Mouse (Mus musculus) liver, embryonic 13.5 days (tissue): ENCODE results near the gene Gm11541. TPM values are rescaled to one million over a fixed set of nuclear protein-coding genes. Genes with fewer than 3 reads are reported as not detected.

ENCODE experiments used
- ATAC-seq: fragments of 200-750 bp; cut with Nextera tagmentation; 2 replicates; pipeline ENCODE4 v1.8.0; 2017; ENCODE audit warnings: low read depth, mild to moderate bottlenecking, moderate number of reproducible peaks, moderate library complexity
- DNase-seq: peaks from one replicate; pipeline ENCODE4 v3.0.0; 2022
- H3K27ac ChIP-seq: fragments of 300-500 bp; sonication (generic); 2 replicates; pipeline ENCODE4 v1.5.1; 2015; ENCODE audit warnings: moderate library complexity, mild to moderate bottlenecking, inconsistent platforms
- H3K27me3 ChIP-seq: fragments of 300-500 bp; sonication (generic); 2 replicates; pipeline ENCODE4 v1.6.1; 2015; ENCODE audit warnings: mild to moderate bottlenecking, inconsistent platforms
- H3K36me3 ChIP-seq: fragments of 300-500 bp; sonication (generic); 2 replicates; pipeline ENCODE4 v1.6.1; 2015; ENCODE audit warnings: mild to moderate bottlenecking, inconsistent platforms
- H3K4me1 ChIP-seq: fragments of 300-500 bp; sonication (generic); replicated peaks from 2 replicates; pipeline ENCODE4 v1.6.1; 2015; ENCODE audit warnings: inconsistent platforms
- H3K4me2 ChIP-seq: fragments of 300-500 bp; sonication (generic); 2 replicates; pipeline ENCODE4 v1.6.1; 2015; ENCODE audit warnings: inconsistent platforms, mild to moderate bottlenecking, moderate library complexity
- H3K4me3 ChIP-seq: fragments of 300-500 bp; sonication (generic); replicated peaks from 2 replicates; pipeline ENCODE4 v1.5.1; 2015; ENCODE audit warnings: mild to moderate bottlenecking, inconsistent platforms
- H3K9ac ChIP-seq: fragments of 300-500 bp; sonication (generic); 2 replicates; pipeline ENCODE4 v1.6.1; 2015; ENCODE audit warnings: mild to moderate bottlenecking, inconsistent platforms
- H3K9me3 ChIP-seq: fragments of 300-500 bp; sonication (generic); replicated peaks from 2 replicates; pipeline ENCODE4 v1.6.1; 2016; ENCODE audit warnings: inconsistent platforms
- WGBS: fragments of 180-500 bp; shearing (Covaris S2); methylation state at CpG from one replicate; pipeline ENCODE4 v1.1.7; 2015; ENCODE audit not compliant: insufficient replicate concordance; 5-methylcytosine and 5-hydroxymethylcytosine counted together
- polyA plus RNA-seq: library from polyadenylated mRNA; unstranded; fragments of >200 nt; fragmentation: Nextera tagmentation; extraction: Ambion mirVana; gene quantifications from 2 replicates; pipeline ENCODE4 v1.2.1, GENCODE M21; 2015

Gene Gm11541
- polyA plus RNA-seq, 1 experiment from 2014 or later: not detected

- H3K9me3 ChIP-seq: no peaks in the 10 kb centered on the region
Observed at GRCm38 (mm10) chr11:94718113-94718909, 14.0 kb upstream of the Gm11541 start.

DNA sequence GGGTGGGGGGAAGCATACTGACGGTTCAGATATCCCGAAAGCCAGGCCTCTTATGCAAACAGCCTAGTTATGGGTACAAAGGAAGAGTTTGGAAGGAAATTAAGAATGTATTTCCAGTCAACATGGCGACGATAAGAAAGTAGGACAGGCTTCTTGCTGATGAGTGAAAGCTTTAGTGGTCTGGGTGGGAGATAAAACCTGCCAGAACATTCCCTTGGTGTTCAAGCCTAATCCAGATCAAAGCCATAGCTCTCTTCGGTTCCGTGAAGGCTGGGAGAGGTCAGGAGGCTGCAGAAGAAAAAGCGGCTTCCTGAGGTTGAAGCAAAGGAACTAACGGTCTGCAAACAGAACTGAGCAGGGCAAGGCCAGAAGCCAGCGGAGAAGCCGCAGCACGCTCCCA is 12.9 kb upstream of the Gm11541 start:
- Histone ChIP-seq H3K27me3 (peaks cover 12% of the 10 kb centered on the region; the same call in 1 of the 2 replicates), H3K4me1 (peaks cover 8% of the 10 kb centered on the region; the same call in 1 of the 2 replicates), H3K27ac (no peak overlapping the region), H3K9me3 (no peaks in the 10 kb centered on the region), H3K4me2 (no peak overlapping the region; the same call in 1 of the 2 replicates), H3K4me3 (no peak overlapping the region), H3K36me3 (no peaks in the 10 kb centered on the region), H3K9ac (no peak overlapping the region)
- 43% methylated on average over 11 of the region's 11 CpGs for WGBS
- DNase-seq (no peak), ATAC-seq (no peak)

More at GRCm38 (mm10) chr11:94718113-94718909, 14.0 kb upstream of the Gm11541 start:
- WGBS: 75% methylated on average over 7 of the region's 7 CpGs
- DNase-seq (no peak), ATAC-seq (no peak)
- Histone ChIP-seq H3K27me3 (peaks cover 10% of the 10 kb centered on the region; the same call in 1 of the 2 replicates), H3K4me1 (peaks cover 8% of the 10 kb centered on the region; the same call in 1 of the 2 replicates), H3K4me3 (no peak overlapping the region), H3K9ac (no peak overlapping the region), H3K4me2 (no peak overlapping the region), H3K36me3 (no peaks in the 10 kb centered on the region), H3K27ac (no peak overlapping the region)

DNA sequence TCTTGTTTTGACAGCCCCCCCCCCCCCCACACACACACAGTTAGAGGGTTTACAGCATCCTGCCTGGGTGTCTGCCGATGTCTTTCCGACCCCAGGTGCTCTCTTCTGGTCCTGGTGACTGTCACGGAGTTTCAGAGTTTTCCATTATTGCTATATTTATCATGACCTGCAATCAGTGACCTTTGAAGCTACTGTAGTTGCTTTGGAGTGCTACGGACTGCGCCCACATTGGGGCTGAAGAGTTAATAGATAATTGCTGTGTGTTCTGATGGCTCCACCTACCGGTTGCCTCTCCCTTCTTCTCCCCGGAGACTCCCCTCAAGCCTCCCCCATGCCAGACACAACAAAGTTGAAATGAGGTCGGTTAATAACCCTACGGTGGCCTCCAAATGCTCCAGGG is 12.5 kb upstream of the Gm11541 start:
- H3K4me1 ChIP-seq: peaks cover 8% of the 10 kb centered on the region; the same call in 1 of the 2 replicates
- no peak overlapping the region; the same call in 1 of the 2 replicates for H3K4me2 ChIP-seq
- ATAC-seq: peak; percentile 55; the same call in 1 of the 2 replicates
- H3K36me3 ChIP-seq: no peaks in the 10 kb centered on the region
- no peak overlapping the region for H3K4me3 ChIP-seq
- DNase-seq: no peak
- H3K9ac ChIP-seq: no peak overlapping the region
- 9% methylated on average over 9 of the region's 9 CpGs for WGBS
- no peak overlapping the region for H3K27ac ChIP-seq
- no peaks in the 10 kb centered on the region for H3K9me3 ChIP-seq
- H3K27me3 ChIP-seq: peaks cover 12% of the 10 kb centered on the region; the same call in 1 of the 2 replicates

- Histone ChIP-seq H3K9me3 (no peaks in the 10 kb centered on the region), H3K4me3 (no peak overlapping the region), H3K27ac (no peak overlapping the region), H3K9ac (no peak overlapping the region), H3K4me1 (peaks cover 8% of the 10 kb centered on the region; the same call in 1 of the 2 replicates), H3K4me2 (no peak overlapping the region), H3K36me3 (no peaks in the 10 kb centered on the region), H3K27me3 (peaks cover 12% of the 10 kb centered on the region; the same call in 1 of the 2 replicates)
- ATAC-seq: no peak
- WGBS: 68% methylated on average over 5 of the region's 5 CpGs
- no peak for DNase-seq
Observed at GRCm38 (mm10) chr11:94715622-94716021, 11.3 kb upstream of the Gm11541 start.

GRCm38 (mm10) chr11:94713246-94713860 is 9.1 kb upstream of the Gm11541 start:
- WGBS: 24% methylated on average over 11 of the region's 11 CpGs
- no peak for ATAC-seq
- Histone ChIP-seq H3K36me3 (no peaks in the 10 kb centered on the region), H3K4me1 (peaks cover 8% of the 10 kb centered on the region; the same call in 1 of the 2 replicates), H3K4me2 (no peak overlapping the region), H3K4me3 (no peak overlapping the region), H3K27me3 (peaks cover 12% of the 10 kb centered on the region; the same call in 1 of the 2 replicates), H3K9me3 (no peaks in the 10 kb centered on the region), H3K27ac (no peak overlapping the region), H3K9ac (no peak overlapping the region)
- no peak for DNase-seq

DNA sequence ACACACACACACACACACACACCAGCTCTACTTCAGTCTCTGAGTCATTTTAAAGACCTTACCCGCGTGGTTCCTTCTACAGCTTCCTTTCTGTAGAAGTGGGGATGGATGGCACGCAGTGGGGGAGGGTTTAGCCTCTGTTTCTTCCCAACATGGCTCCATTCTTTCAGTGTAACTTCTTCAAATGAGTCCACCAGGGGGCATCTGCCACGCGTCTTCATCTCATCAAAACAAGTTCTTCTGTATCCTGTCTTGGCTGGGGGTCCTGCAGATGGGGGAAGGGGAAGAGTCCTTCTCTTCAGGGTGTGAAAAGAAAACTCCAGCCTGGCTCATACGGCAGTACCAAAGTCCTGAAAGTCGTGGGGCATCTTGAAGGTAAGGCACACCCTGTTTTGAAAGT is 279 bp downstream of the Gm11541 start:
- no peaks in the 10 kb centered on the region for H3K36me3 ChIP-seq
- no peak overlapping the region for H3K4me2 ChIP-seq
- ATAC-seq (no peak), DNase-seq (no peak)
- no peak overlapping the region for H3K27ac ChIP-seq
- H3K4me1 ChIP-seq: no peaks in the 10 kb centered on the region
- no peak overlapping the region for H3K4me3 ChIP-seq
- WGBS: 31% methylated on average over 7 of the region's 7 CpGs
- H3K9ac ChIP-seq: no peak overlapping the region
- 0 out of 2 replicates have a peak, but pooled peaks cover 6% of the 10 kb centered on the region for H3K27me3 ChIP-seq
- no peaks in the 10 kb centered on the region for H3K9me3 ChIP-seq

DNA sequence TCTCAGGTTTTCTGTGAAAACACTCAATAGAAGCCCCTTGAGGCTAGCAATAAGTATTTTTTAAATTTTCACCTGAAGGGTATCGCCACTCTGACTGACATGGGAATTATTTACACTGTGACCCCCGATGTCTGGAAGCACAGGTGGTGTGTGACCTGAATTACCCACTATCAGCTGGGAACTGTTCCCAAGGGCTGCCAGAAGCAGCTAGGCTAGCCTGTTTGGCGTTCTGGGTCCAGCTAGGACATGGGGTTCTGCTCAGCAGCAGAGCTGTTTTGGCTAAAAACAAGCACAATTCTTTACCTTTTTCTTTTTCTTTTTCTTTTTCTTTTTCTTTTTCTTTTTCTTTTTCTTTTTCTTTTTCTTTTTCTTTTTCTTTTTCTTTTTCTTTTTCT is 2.1 kb downstream of the Gm11541 start:
- H3K27me3 ChIP-seq: 0 out of 2 replicates have a peak, but pooled peaks cover 6% of the 10 kb centered on the region
- H3K9ac ChIP-seq: no peak overlapping the region
- DNase-seq (no peak), ATAC-seq (no peak)
- H3K4me2 ChIP-seq: no peak overlapping the region
- H3K36me3 ChIP-seq: no peaks in the 10 kb centered on the region
- H3K4me1 ChIP-seq: no peaks in the 10 kb centered on the region
- 53% methylated on average over 3 of the region's 3 CpGs for WGBS
- no peak overlapping the region for H3K4me3 ChIP-seq
- H3K9me3 ChIP-seq: no peaks in the 10 kb centered on the region
- no peak overlapping the region for H3K27ac ChIP-seq

DNA sequence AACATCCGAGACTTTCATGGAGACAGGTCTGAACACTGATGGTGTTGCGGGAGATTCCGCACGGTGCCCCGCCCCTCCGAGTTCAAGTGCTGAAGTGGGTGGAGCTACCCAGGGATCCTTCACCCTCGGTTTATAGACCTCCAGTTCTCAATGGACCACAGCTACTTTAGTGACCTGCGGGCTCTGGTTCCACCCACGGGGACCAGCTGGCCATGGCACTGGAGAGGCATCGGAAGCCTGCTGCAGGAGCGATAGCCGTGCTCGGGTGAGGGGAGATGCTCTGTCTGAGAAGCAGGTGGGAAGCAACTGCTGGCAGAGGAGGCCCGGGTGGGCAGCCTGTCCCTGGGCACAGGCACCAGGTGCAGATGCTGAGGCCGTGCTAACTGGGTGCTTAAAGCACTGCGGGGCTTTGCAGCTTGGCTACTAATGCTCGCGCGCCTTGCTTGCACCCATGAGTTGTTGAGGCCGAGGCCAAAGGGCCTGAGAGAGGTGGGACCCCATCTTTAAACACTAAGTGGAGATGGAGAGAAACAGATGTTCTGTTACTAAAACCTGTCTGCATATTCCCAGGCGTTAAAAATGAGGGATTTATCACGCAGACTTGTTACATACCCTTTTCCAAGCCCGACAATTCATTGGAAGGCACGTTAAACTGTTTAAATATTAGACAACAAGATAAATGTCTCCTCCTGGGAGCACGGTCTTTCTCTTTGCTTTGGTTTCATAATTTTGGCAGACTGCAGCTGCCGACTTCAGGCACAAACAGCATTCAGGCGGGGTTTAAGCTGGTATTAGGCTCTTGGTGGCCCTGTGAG is 2.7 kb downstream of the Gm11541 start:
- Histone ChIP-seq H3K9me3 (no peaks in the 10 kb centered on the region), H3K27me3 (0 out of 2 replicates have a peak, but pooled peaks cover 6% of the 10 kb centered on the region), H3K4me3 (no peak overlapping the region), H3K4me2 (no peak overlapping the region), H3K36me3 (no peaks in the 10 kb centered on the region), H3K9ac (no peak overlapping the region), H3K4me1 (no peaks in the 10 kb centered on the region), H3K27ac (no peak overlapping the region)
- 57% methylated on average over 27 of the region's 27 CpGs for WGBS
- ATAC-seq (no peak), DNase-seq (no peak)

DNA sequence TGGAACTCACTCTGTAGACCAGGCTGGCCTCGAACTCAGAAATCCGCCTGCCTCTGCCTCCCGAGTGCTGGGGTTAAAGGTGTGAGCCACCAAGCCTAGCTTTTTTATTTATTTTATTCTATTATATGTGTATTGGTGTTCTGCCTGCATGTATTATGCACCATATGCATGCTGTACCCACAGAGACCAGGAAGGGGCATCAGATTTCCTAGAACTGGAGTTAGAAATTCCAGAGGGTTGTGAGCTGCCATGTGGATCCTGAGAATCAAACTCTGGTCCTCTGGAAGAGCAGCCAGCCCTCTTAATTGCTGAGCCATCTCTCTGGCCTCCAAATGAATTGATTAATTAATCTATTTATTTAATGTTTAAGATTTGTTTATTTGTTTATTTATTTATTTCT is 4.9 kb downstream of the Gm11541 start:
- no peak for ATAC-seq
- WGBS: 75% methylated on average over 3 of the region's 3 CpGs
- no peak for DNase-seq

GRCm38 (mm10) chr11:94697703-94698464 is 6.4 kb downstream of the Gm11541 start:
- Histone ChIP-seq H3K4me1 (no peaks in the 10 kb centered on the region), H3K27ac (no peak overlapping the region), H3K9me3 (no peaks in the 10 kb centered on the region), H3K4me3 (no peak overlapping the region), H3K36me3 (no peaks in the 10 kb centered on the region), H3K9ac (no peak overlapping the region), H3K27me3 (0 out of 2 replicates have a peak, but pooled peaks cover 6% of the 10 kb centered on the region), H3K4me2 (no peak overlapping the region)
- ATAC-seq: no peak
- WGBS: 37% methylated on average over 13 of the region's 13 CpGs
- DNase-seq: no peak

More for the DNA sequence above, 4.9 kb downstream of the Gm11541 start:
- H3K9ac ChIP-seq: no peak overlapping the region
- 0 out of 2 replicates have a peak, but pooled peaks cover 6% of the 10 kb centered on the region for H3K27me3 ChIP-seq
- H3K4me1 ChIP-seq: no peaks in the 10 kb centered on the region
- H3K27ac ChIP-seq: no peak overlapping the region
- H3K4me3 ChIP-seq: no peak overlapping the region
- H3K36me3 ChIP-seq: no peaks in the 10 kb centered on the region
- H3K4me2 ChIP-seq: no peak overlapping the region
- H3K9me3 ChIP-seq: no peaks in the 10 kb centered on the region
